Mouse (Mus musculus) kidney, adult 2 months (tissue): ENCODE measurements around the gene Cldn20. TPM values are rescaled to one million over a fixed set of nuclear protein-coding genes. Genes with fewer than 3 reads are reported as not detected.
A peak's percentile ranks its signal among the peaks of the same experiment; 100 is the strongest.

Source experiments
- DNase-seq: peaks from one replicate; pipeline ENCODE4 v3.0.0; 2021
- H3K27ac ChIP-seq: fragments of 200-500 bp; 2 replicates; pipeline ENCODE4 v1.5.1; 2012; ENCODE audit warnings: low read depth, low read length, control low read depth, inconsistent platforms; ENCODE audit not compliant: insufficient read depth
- H3K27me3 ChIP-seq: fragments of 200-500 bp; replicated peaks from 2 replicates; pipeline ENCODE4 v1.6.1; 2012; ENCODE audit warnings: mild to moderate bottlenecking, moderate library complexity, low read length, inconsistent platforms; ENCODE audit not compliant: control insufficient read depth, insufficient read depth
- H3K36me3 ChIP-seq: fragments of 200-500 bp; 2 replicates; pipeline ENCODE4 v1.6.1; 2012; ENCODE audit warnings: mild to moderate bottlenecking, moderate library complexity, low read length, inconsistent platforms; ENCODE audit not compliant: control insufficient read depth, insufficient read depth
- H3K4me1 ChIP-seq: fragments of 200-500 bp; 2 replicates; pipeline ENCODE4 v1.6.1; 2011; ENCODE audit warnings: low read length; ENCODE audit not compliant: control insufficient read depth, insufficient read depth
- H3K4me3 ChIP-seq: fragments of 200-500 bp; 2 replicates; pipeline ENCODE4 v1.5.1; 2011; ENCODE audit warnings: mild to moderate bottlenecking, low read depth, low read length, control low read depth; ENCODE audit not compliant: insufficient read depth
- CTCF ChIP-seq: fragments of 200-500 bp; conservative IDR thresholded peaks from 2 replicates; pipeline ENCODE4 v1.5.1; 2011; ENCODE audit warnings: low read depth, mild to moderate bottlenecking, control low read depth, low read length, moderate library complexity, mixed read lengths; ENCODE audit not compliant: insufficient read depth, insufficient read length
- POLR2A ChIP-seq: fragments of 200-500 bp; IDR thresholded peaks from one replicate; pipeline ENCODE4 v1.6.1; 2011; ENCODE audit warnings: low read depth, low read length, control low read depth
- WGBS: fragments of 180-500 bp; shearing (Covaris S2); methylation state at CpG from one replicate; pipeline ENCODE4 v1.1.7; 2018; 5-methylcytosine and 5-hydroxymethylcytosine counted together
- polyA plus RNA-seq: library from polyadenylated mRNA; depleted of rRNA; stranded (reverse); fragments of >200 nt; gene quantifications from 2 replicates; pipeline ENCODE4 v1.2.3, GENCODE M21; 2012

Cldn20 gene
- polyA plus RNA-seq, 1 experiment: 0.48 TPM

GRCm38 (mm10) chr17:3491667-3492066 is 40.7 kb upstream of the Cldn20 start:
- peak; percentile 28 for DNase-seq
- 76% methylated on average over 6 of the region's 6 CpGs for WGBS

GRCm38 (mm10) chr17:3495576-3495975 is 36.8 kb upstream of the Cldn20 start:
- DNase-seq: no peak
- TF ChIP-seq CTCF (no peak), POLR2A (no peak)
- Histone ChIP-seq H3K27me3 (no peaks in the 10 kb centered on the region), H3K4me3 (no peak overlapping the region), H3K36me3 (no peaks in the 10 kb centered on the region), H3K27ac (peak overlapping the region; percentile 73), H3K4me1 (peaks cover 27% of the 10 kb centered on the region)
- 16% methylated on average over 2 of the region's 2 CpGs for WGBS

More at GRCm38 (mm10) chr17:3491667-3492066, 40.7 kb upstream of the Cldn20 start:
- H3K27me3 ChIP-seq: no peaks in the 10 kb centered on the region
- no peak overlapping the region for H3K4me3 ChIP-seq
- peaks cover 30% of the 10 kb centered on the region for H3K4me1 ChIP-seq
- no peaks in the 10 kb centered on the region for H3K36me3 ChIP-seq
- TF ChIP-seq CTCF (no peak), POLR2A (no peak)
- H3K27ac ChIP-seq: no peak overlapping the region

- no peaks in the 10 kb centered on the region for H3K27me3 ChIP-seq
- 51% methylated on average over 3 of the region's 3 CpGs for WGBS
- no peak overlapping the region for H3K4me3 ChIP-seq
- H3K27ac ChIP-seq: peak overlapping the region; percentile 73
- no peak for TF ChIP-seq CTCF
- no peak for TF ChIP-seq POLR2A
- no peaks in the 10 kb centered on the region for H3K36me3 ChIP-seq
- DNase-seq: peak; percentile 76
- peaks cover 25% of the 10 kb centered on the region for H3K4me1 ChIP-seq
These were observed 36.3 kb upstream of the Cldn20 start for GRCm38 (mm10) chr17:3496080-3496479.

GRCm38 (mm10) chr17:3498086-3498485 is 34.3 kb upstream of the Cldn20 start:
- Histone ChIP-seq H3K27me3 (no peaks in the 10 kb centered on the region), H3K36me3 (no peaks in the 10 kb centered on the region), H3K4me1 (peaks cover 21% of the 10 kb centered on the region), H3K27ac (no peak overlapping the region), H3K4me3 (no peak overlapping the region)
- 45% methylated on average over 3 of the region's 3 CpGs for WGBS
- peak; percentile 20 for DNase-seq
- TF ChIP-seq CTCF: peak; percentile 40
- no peak for TF ChIP-seq POLR2A

DNA sequence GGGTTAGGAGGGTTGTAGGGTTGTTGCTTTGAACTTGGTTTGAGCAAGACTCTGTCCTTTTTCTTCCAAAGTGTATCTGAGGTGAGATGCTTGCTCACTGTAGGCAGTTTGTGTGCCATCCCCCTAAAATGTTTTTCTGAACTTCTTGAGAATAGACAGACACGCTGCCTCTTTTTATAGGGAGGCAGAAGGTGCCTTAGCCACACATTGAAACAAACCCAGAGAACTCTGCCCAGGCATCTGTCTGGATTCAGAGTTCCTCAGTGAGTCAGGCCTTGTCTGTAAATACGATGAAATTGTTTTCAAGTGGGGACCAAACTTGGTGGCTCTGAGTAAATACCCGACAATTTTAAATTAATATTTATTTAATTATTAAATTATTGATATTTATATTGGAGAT is 33.8 kb upstream of the Cldn20 start:
- H3K27ac ChIP-seq: no peak overlapping the region
- H3K4me3 ChIP-seq: no peak overlapping the region
- H3K36me3 ChIP-seq: no peaks in the 10 kb centered on the region
- peaks cover 21% of the 10 kb centered on the region for H3K4me1 ChIP-seq
- no peak for TF ChIP-seq CTCF
- no peak for TF ChIP-seq POLR2A
- DNase-seq: no peak
- no peaks in the 10 kb centered on the region for H3K27me3 ChIP-seq
- 92% methylated on average over 3 of the region's 3 CpGs for WGBS

- Histone ChIP-seq H3K4me1 (peaks cover 21% of the 10 kb centered on the region), H3K4me3 (no peak overlapping the region), H3K27ac (no peak overlapping the region), H3K27me3 (no peaks in the 10 kb centered on the region), H3K36me3 (no peaks in the 10 kb centered on the region)
- TF ChIP-seq CTCF (no peak), POLR2A (no peak)
- WGBS: 85% methylated on average over 8 of the region's 8 CpGs
- DNase-seq: no peak
These were observed 32.9 kb upstream of the Cldn20 start for GRCm38 (mm10) chr17:3499468-3499867.

DNA sequence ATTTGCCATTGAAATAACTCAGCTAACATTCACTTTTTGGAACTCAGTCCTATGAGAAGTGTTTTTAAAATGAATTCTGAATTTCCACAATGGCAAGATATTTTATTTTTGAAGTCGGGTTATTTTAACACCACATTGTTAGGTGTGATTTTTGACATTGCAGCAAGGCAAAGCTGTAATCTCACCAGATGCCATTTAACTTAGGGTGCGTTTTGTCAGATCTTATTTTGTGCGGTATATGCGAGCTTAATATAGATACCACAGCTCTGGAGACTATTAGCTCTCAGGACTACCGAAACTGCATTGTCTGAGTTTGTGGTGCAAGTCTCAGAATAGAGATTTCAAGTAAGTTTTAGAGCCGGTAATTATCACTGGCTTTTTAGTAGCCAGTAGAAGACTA is 32.3 kb upstream of the Cldn20 start:
- DNase-seq: no peak
- no peak overlapping the region for H3K27ac ChIP-seq
- H3K4me1 ChIP-seq: peaks cover 21% of the 10 kb centered on the region
- TF ChIP-seq CTCF: no peak
- no peak for TF ChIP-seq POLR2A
- no peak overlapping the region for H3K4me3 ChIP-seq
- no peaks in the 10 kb centered on the region for H3K36me3 ChIP-seq
- H3K27me3 ChIP-seq: no peaks in the 10 kb centered on the region
- 95% methylated on average over 6 of the region's 6 CpGs for WGBS
